Mouse (Mus musculus) CH12.LX (cell line): ENCODE data around the gene Plekha4. TPM values are rescaled to one million over a fixed set of nuclear protein-coding genes. Genes with fewer than 3 reads are reported as not detected.
A peak's percentile ranks its signal among the peaks of the same experiment; 100 is the strongest.

Source experiments
- DNase-seq: peaks from one replicate; pipeline ENCODE4 v3.0.0-alpha.2; 2013; ENCODE audit errors: extremely low read depth
- H3K27ac ChIP-seq: 2 replicates; pipeline ENCODE4 v1.5.1; 2012; ENCODE audit warnings: low read depth, mild to moderate bottlenecking, control low read depth, moderate library complexity; ENCODE audit not compliant: insufficient read depth
- H3K27me3 ChIP-seq: replicated peaks from 2 replicates; pipeline ENCODE3; 2012; ENCODE audit warnings: inconsistent platforms
- H3K36me3 ChIP-seq, 2 experiments: replicated peaks in 1 of 2; 2 replicates each; pipeline versions ENCODE3 to v1.6.1; 2012; ENCODE audit warnings: inconsistent platforms in 1 of 2, low read length in 1 of 2, mild to moderate bottlenecking in 1 of 2, mixed read lengths in 1 of 2, moderate library complexity in 1 of 2; ENCODE audit not compliant: control insufficient read depth in 1 of 2, insufficient read depth in 1 of 2
- H3K4me1 ChIP-seq, 2 experiments: 2 replicates each; pipeline ENCODE4 v1.6.1; 2012; ENCODE audit warnings: inconsistent platforms in 1 of 2, moderate library complexity in 1 of 2; ENCODE audit not compliant: insufficient read depth in 2 of 2, control insufficient read depth in 1 of 2
- H3K4me2 ChIP-seq: 2 replicates; pipeline ENCODE4 v1.6.1; 2012; ENCODE audit warnings: low read depth, mild to moderate bottlenecking, control low read depth; ENCODE audit not compliant: poor library complexity, insufficient read depth, severe bottlenecking
- H3K4me3 ChIP-seq, 3 experiments: fragments of 150-350 bp in 1 of 3; sonication (generic) in 1 of 3; replicated peaks in 1 of 3; 2 replicates each; pipeline versions ENCODE3 to v1.5.1; 2011 to 2012; ENCODE audit warnings: low read depth in 2 of 3, low read length in 2 of 3, mild to moderate bottlenecking in 2 of 3, moderate library complexity in 2 of 3, control low read depth in 1 of 3, improper control_type of control experiment in 1 of 3, inconsistent platforms in 1 of 3, mixed read lengths in 1 of 3; ENCODE audit not compliant: poor library complexity in 1 of 3
- H3K79me2 ChIP-seq: replicated peaks from 2 replicates; pipeline ENCODE4 v1.6.1; 2012; ENCODE audit warnings: mild to moderate bottlenecking, moderate library complexity; ENCODE audit not compliant: control insufficient read depth, poor library complexity, insufficient read depth, severe bottlenecking; ENCODE audit errors: extremely low read depth
- H3K9ac ChIP-seq: 2 replicates; pipeline ENCODE4 v1.6.1; 2012; ENCODE audit warnings: low read depth, mild to moderate bottlenecking, control low read depth, moderate library complexity; ENCODE audit not compliant: insufficient read depth
- H3K9me3 ChIP-seq: replicated peaks from 2 replicates; pipeline ENCODE3; 2012; ENCODE audit warnings: low read length, inconsistent platforms, mixed read lengths
- BHLHE40 ChIP-seq: IDR thresholded peaks from 2 replicates; pipeline ENCODE4 v1.6.1; 2011; ENCODE audit warnings: mild to moderate bottlenecking, low read depth, low read length, improper control_type of control experiment
- CHD2 ChIP-seq: IDR thresholded peaks from 2 replicates; pipeline ENCODE4 v1.6.1; 2011; ENCODE audit warnings: low read length, improper control_type of control experiment
- CTCF ChIP-seq, 2 experiments: IDR thresholded peaks in 1 of 2; conservative IDR thresholded peaks in 1 of 2; 2 replicates each; pipeline ENCODE4 v1.5.1; 2011 to 2012; ENCODE audit warnings: low read depth in 2 of 2, low read length in 2 of 2, improper control_type of control experiment in 1 of 2, inconsistent platforms in 1 of 2, mild to moderate bottlenecking in 1 of 2, moderate library complexity in 1 of 2
- E2F4 ChIP-seq: IDR thresholded peaks from 2 replicates; pipeline ENCODE4 v1.6.1; 2011; ENCODE audit warnings: low read depth, low read length, improper control_type of control experiment; ENCODE audit not compliant: insufficient replicate concordance
- ELF1 ChIP-seq: IDR thresholded peaks from 2 replicates; pipeline ENCODE4 v1.6.1; 2014; ENCODE audit warnings: low read depth, mild to moderate bottlenecking, inconsistent platforms, low read length, improper control_type of control experiment
- ETS1 ChIP-seq: conservative IDR thresholded peaks from 2 replicates; pipeline ENCODE4 v1.6.1; 2012; ENCODE audit warnings: low read depth, mild to moderate bottlenecking, inconsistent platforms, low read length, improper control_type of control experiment, moderate library complexity
- HCFC1 ChIP-seq: IDR thresholded peaks from 2 replicates; pipeline ENCODE4 v1.6.1; 2012; ENCODE audit warnings: low read depth, mild to moderate bottlenecking, inconsistent platforms, low read length, improper control_type of control experiment
- IRF4 ChIP-seq: IDR thresholded peaks from 2 replicates; pipeline ENCODE4 v1.6.1; 2014; ENCODE audit warnings: low read depth, mild to moderate bottlenecking, inconsistent platforms, low read length, improper control_type of control experiment
- KAT2A ChIP-seq: IDR thresholded peaks from 2 replicates; pipeline ENCODE4 v1.6.1; 2012; ENCODE audit warnings: low read length, improper control_type of control experiment, inconsistent platforms; ENCODE audit not compliant: insufficient replicate concordance
- NRF1 ChIP-seq: IDR thresholded peaks from 2 replicates; pipeline ENCODE4 v1.6.1; 2014; ENCODE audit warnings: low read depth, mild to moderate bottlenecking, inconsistent platforms, low read length, improper control_type of control experiment, moderate library complexity
- PAX5 ChIP-seq: IDR thresholded peaks from 2 replicates; pipeline ENCODE4 v1.6.1; 2012; ENCODE audit warnings: low read length, inconsistent platforms, mixed read lengths
- POLR2AphosphoS2 ChIP-seq: IDR thresholded peaks from 2 replicates; pipeline ENCODE4 v1.6.1; 2011; ENCODE audit warnings: low read depth, low read length, improper control_type of control experiment
- SMC3 ChIP-seq: IDR thresholded peaks from 2 replicates; pipeline ENCODE4 v1.6.1; 2011; ENCODE audit warnings: low read depth, low read length, improper control_type of control experiment
- TBP ChIP-seq: conservative IDR thresholded peaks from 2 replicates; pipeline ENCODE4 v1.6.1; 2011; ENCODE audit warnings: low read depth, low read length, improper control_type of control experiment
- UBTF ChIP-seq: IDR thresholded peaks from 2 replicates; pipeline ENCODE4 v1.6.1; 2012; ENCODE audit warnings: low read depth, mild to moderate bottlenecking, inconsistent platforms, low read length, improper control_type of control experiment, moderate library complexity
- ZC3H11A ChIP-seq: IDR thresholded peaks from 2 replicates; pipeline ENCODE4 v1.6.1; 2012; ENCODE audit warnings: low read depth, mild to moderate bottlenecking, inconsistent platforms, low read length, improper control_type of control experiment
- ZNF384 ChIP-seq: IDR thresholded peaks from 2 replicates; pipeline ENCODE4 v1.6.1; 2012; ENCODE audit warnings: low read depth, low read length, improper control_type of control experiment, inconsistent platforms
- dilution Hi-C: fragments of 300-500 bp; cut with MboI; formaldehyde crosslinking; loops from 2 replicates; pipeline ENCODE4 v1.14.3; 2020; ENCODE audit warnings: low sequenced_read_pairs; ENCODE audit not compliant: extremely low pct_unique_long_range_greater_than_20kb, extremely low pct_ligation_motif_present
- in situ Hi-C: fragments of 300-500 bp; cut with MboI; formaldehyde crosslinking; loops from 3 replicates; pipeline ENCODE4 v1.14.3; 2019; ENCODE audit warnings: low sequenced_read_pairs, low pct_ligation_motif_present, low pct_unique_long_range_greater_than_20kb, mixed read lengths
- polyA plus RNA-seq: library from polyadenylated mRNA; unstranded; fragments of >175 nt; gene quantifications from 2 replicates; pipeline ENCODE4 v1.2.1, GENCODE M21; 2012; ENCODE audit warnings: low read depth; ENCODE audit not compliant: insufficient read length
- total RNA-seq, 2 experiments: library from RNA; depleted of rRNA; stranded (reverse); fragments of 300-350 nt in 1 of 2; fragments of >200 nt in 1 of 2; gene quantifications; 2 replicates each; pipeline ENCODE4 v1.2.3; 2012 to 2014

Gene Plekha4
- total and polyA plus RNA-seq, 3 experiments: 0.25 to 0.90 (median 0.28) TPM

DNA sequence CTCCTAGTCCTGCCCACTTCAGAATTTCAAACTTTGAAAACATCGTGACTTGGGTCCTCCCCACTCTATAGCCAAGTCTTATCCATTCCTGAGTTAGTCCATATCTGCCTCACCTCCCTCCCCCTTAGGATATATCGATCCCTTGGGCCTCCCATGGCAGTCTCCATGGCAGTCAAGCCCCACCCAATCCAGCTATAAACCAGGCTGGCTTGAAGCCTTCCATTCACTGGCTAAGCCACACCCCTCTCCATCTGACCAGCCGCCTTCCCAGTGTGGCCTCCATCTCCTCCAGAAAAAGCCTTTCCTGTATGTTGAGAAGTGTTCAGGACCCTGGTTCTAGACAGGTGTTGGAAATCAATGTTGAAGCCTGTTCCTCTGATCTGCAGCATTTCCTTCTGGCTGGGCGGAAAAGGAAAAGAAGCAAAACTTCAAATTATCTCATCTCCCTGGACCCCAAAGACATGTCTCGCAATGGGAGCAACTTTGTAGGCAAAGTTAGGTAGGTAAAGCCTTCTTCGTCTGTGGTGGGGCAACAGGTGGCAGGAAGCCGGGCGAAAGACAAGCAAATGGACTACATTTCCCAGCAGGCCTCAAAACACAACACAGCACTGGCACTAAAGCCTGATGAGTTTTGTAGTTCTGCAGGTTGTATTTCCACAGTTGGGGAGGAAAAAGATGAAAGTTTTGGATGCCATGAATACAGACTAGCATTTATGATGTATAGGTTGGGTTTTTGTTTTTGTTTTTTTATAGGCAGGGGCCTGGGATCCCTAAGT is 6.6 kb upstream of the Plekha4 start:
- Histone ChIP-seq H3K36me3 (peaks cover 15 to 24% of the 10 kb centered on the region in 2 experiments), H3K4me2 (no peak overlapping the region), H3K4me3 (no peak overlapping the region), H3K4me1 (peaks cover 7 to 25% of the 10 kb centered on the region in 2 experiments), H3K79me2 (peaks cover 14% of the 10 kb centered on the region), H3K27me3 (no peaks in the 10 kb centered on the region), H3K9me3 (no peaks in the 10 kb centered on the region), H3K27ac (no peak overlapping the region), H3K9ac (no peak overlapping the region)
- no peak for DNase-seq
- dilution Hi-C loops (no loop called here), in situ Hi-C loops (loop anchor here (10.0 kb wide), 1 partner anchor 65 kb away; no protein-coding TSS in a partner anchor)
- TF ChIP-seq ZC3H11A (no peak), ETS1 (no peak), IRF4 (no peak), HCFC1 (peak; percentile 85), POLR2AphosphoS2 (no peak), KAT2A (0 out of 2 replicates have a peak, but pooled peaks have one; percentile 53), PAX5 (no peak), TBP (no peak), BHLHE40 (no peak), ELF1 (peak; percentile 62), CTCF (conservative IDR thresholded peaks at IDR 0.05 in 1 of 2, IDR thresholded peaks at IDR 0.05 in 1 of 2; ENCODE audit: low read depth in 2 of 2, low read length in 2 of 2) (no peak), E2F4 (no peak), ZNF384 (no peak), CHD2 (no peak), SMC3 (no peak)

DNA sequence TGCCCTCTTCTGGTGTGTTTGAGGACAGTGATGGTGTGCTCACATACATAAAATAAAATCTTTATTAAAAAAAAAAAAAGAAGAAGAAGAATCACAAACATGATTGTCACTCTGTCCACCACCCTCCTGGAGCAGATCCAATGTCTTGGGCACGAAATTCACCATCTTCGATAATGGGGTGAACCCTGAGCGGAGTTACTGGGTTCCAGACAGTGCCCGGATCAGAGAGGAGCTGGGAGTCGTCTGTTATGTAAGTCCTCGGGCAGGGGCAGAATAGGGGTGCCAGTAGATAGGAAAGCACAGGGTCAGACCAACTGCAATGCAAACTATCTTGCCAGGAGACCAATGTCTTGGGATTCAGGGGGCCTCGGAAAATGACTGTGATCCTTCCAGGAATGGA is 5.5 kb upstream of the Plekha4 start:
- Histone ChIP-seq H3K79me2 (peaks cover 24% of the 10 kb centered on the region), H3K9ac (no peak overlapping the region), H3K4me3 (no peak overlapping the region), H3K4me2 (no peak overlapping the region), H3K27ac (no peak overlapping the region), H3K27me3 (no peaks in the 10 kb centered on the region), H3K36me3 (peaks cover 19 to 29% of the 10 kb centered on the region in 2 experiments), H3K9me3 (no peaks in the 10 kb centered on the region), H3K4me1 (peaks cover 7 to 33% of the 10 kb centered on the region in 2 experiments)
- TF ChIP-seq ZNF384 (no peak), UBTF (no peak), ETS1 (no peak), NRF1 (no peak)
- no peak for DNase-seq
- in situ Hi-C loops: loop anchor here (10.0 kb wide), 1 partner anchor 64 kb away; no protein-coding TSS in a partner anchor
- dilution Hi-C loops: no loop called here
